In genomic region chr8:58566115-58566514, GRCm38 (mm10) we compare ENCODE assay signal across 9 mouse cellular contexts.
A peak's percentile ranks its signal among the peaks of the same experiment; 100 is the strongest.
DNase-seq lines count a peak whose midpoint lies in the region; ATAC-seq lines count a peak whose summit lies in the region.
"Had no signal": no experiment of that assay in that cellular context is flagged by ENCODE, and none has a peak within 500 bp of the region (broad histone marks: within the 10 kb centered on the region; RNA-seq: fewer than 3 reads in every experiment).

No protein-coding gene starts in this region.

- ATAC-seq in kidney, embryonic 16.5 days (ENCODE audit: low FRiP score, low TSS enrichment): no peak
- peak; percentile 44; the same call in 1 of the 2 replicates for ATAC-seq in midbrain, embryonic 11.5 days (ENCODE audit: low FRiP score)

- no peaks in the 10 kb centered on the region for H3K4me1 ChIP-seq in kidney, embryonic 16.5 days (ENCODE audit: insufficient read depth, low read length)
- no peaks in the 10 kb centered on the region for H3K4me1 ChIP-seq in midbrain, embryonic 11.5 days (ENCODE audit: control insufficient read depth, insufficient read depth, low read length)
- H3K4me1 ChIP-seq: megakaryocyte, embryonic 14.5 days had no signal

- H3K36me3 ChIP-seq in kidney, embryonic 16.5 days (ENCODE audit: insufficient read depth, low read length): no peaks in the 10 kb centered on the region
- H3K36me3 ChIP-seq in midbrain, embryonic 11.5 days (ENCODE audit: control insufficient read depth, insufficient read depth, low read length): no peaks in the 10 kb centered on the region

- intact Hi-C loops in heart, postnatal 25 days (cut with DNase I): no loop called here

- no peak overlapping the region for H3K9ac ChIP-seq in kidney, embryonic 16.5 days (replicated peaks; ENCODE audit: low read length)
- no peak overlapping the region for H3K9ac ChIP-seq in midbrain, embryonic 11.5 days (ENCODE audit: low read length)

- H3K27ac ChIP-seq in kidney, embryonic 16.5 days (ENCODE audit: low read length): no peak overlapping the region
- H3K27ac ChIP-seq in midbrain, embryonic 11.5 days (ENCODE audit: low read depth, low read length): no peak overlapping the region

- WGBS in kidney, embryonic 16.5 days: 34% methylated on average over 2 of the region's 2 CpGs
- 58% methylated on average over 2 of the region's 2 CpGs for WGBS in midbrain, embryonic 11.5 days

- H3K4me3 ChIP-seq in kidney, embryonic 16.5 days (ENCODE audit: low read length): no peak overlapping the region
- no peak overlapping the region for H3K4me3 ChIP-seq in midbrain, embryonic 11.5 days (ENCODE audit: low read depth, low read length)
- H3K4me3 ChIP-seq: megakaryocyte, embryonic 14.5 days had no signal

- H3K9me3 ChIP-seq in kidney, embryonic 16.5 days (ENCODE audit: low read length): no peaks in the 10 kb centered on the region
- H3K9me3 ChIP-seq in midbrain, embryonic 11.5 days (ENCODE audit: control insufficient read depth, low read length): no peaks in the 10 kb centered on the region
- H3K9me3 ChIP-seq: megakaryocyte, embryonic 14.5 days had no signal

- peak; percentile 3 to 4 for DNase-seq in kidney, postnatal 36 days
- DNase-seq in MN1 (ENCODE audit: low spot score): peak; percentile 21
- DNase-seq in embryo, embryonic 10.5 days (ENCODE audit: low spot score): peak; percentile 75
- peak; percentile 91 for DNase-seq in midbrain, embryonic 11.5 days (ENCODE audit: low spot score, missing footprints)
- DNase-seq in spleen, postnatal 14 days (ENCODE audit: low spot score in 2 of 2): no peak
- no peak for DNase-seq in heart, postnatal 25 days (ENCODE audit: low spot score)
- no peak for DNase-seq in heart, adult 9 months (ENCODE audit: low spot score in 2 of 2)

- H3K27me3 ChIP-seq in kidney, embryonic 16.5 days (ENCODE audit: insufficient read depth, low read length): no peaks in the 10 kb centered on the region
- no peaks in the 10 kb centered on the region for H3K27me3 ChIP-seq in midbrain, embryonic 11.5 days (ENCODE audit: control insufficient read depth, insufficient read depth, low read length)
- H3K27me3 ChIP-seq: megakaryocyte, embryonic 14.5 days had no signal

- no peak overlapping the region for H3K4me2 ChIP-seq in kidney, embryonic 16.5 days (replicated peaks; ENCODE audit: low read depth, low read length)
- H3K4me2 ChIP-seq in midbrain, embryonic 11.5 days: no peak overlapping the region

Comparison
In these comparisons a context has a peak if more than half of its experiments do, and no peak if none do; other contexts are left out.
1. DNase-seq: peak in kidney, postnatal 36 days (2 of 2), MN1 (single experiment), embryo, embryonic 10.5 days (single experiment) and midbrain, embryonic 11.5 days (single experiment); none in spleen, postnatal 14 days (0 of 2), heart, postnatal 25 days (single experiment) and heart, adult 9 months (0 of 2).